Mouse (Mus musculus) intestine, postnatal 0 days (tissue): ENCODE data around the gene Kansl1l. TPM values are rescaled to one million over a fixed set of nuclear protein-coding genes. Genes with fewer than 3 reads are reported as not detected.
"Not testable (repeated sequence)": the region's sequence is repeated elsewhere in the genome, so short reads cannot be mapped to it uniquely, and the experiment has no call there.

Experiments used
- ATAC-seq: fragments of 200-750 bp; cut with Nextera tagmentation; 2 replicates; pipeline ENCODE4 v1.8.0; 2017; ENCODE audit warnings: mild to moderate bottlenecking, moderate TSS enrichment, moderate library complexity
- H3K27ac ChIP-seq: fragments of 300-500 bp; sonication (generic); 2 replicates; pipeline ENCODE4 v1.5.1; 2014; ENCODE audit warnings: mild to moderate bottlenecking, low read depth, low read length, moderate library complexity
- H3K27me3 ChIP-seq: fragments of 300-500 bp; sonication (generic); replicated peaks from 2 replicates; pipeline ENCODE4 v1.6.1; 2014; ENCODE audit warnings: low read length, mixed read lengths; ENCODE audit not compliant: control insufficient read depth, insufficient read depth
- H3K36me3 ChIP-seq: fragments of 300-500 bp; sonication (generic); 2 replicates; pipeline ENCODE4 v1.6.1; 2014; ENCODE audit warnings: mild to moderate bottlenecking, moderate library complexity; ENCODE audit not compliant: control insufficient read depth, insufficient read depth
- H3K4me1 ChIP-seq: fragments of 300-500 bp; sonication (generic); replicated peaks from 2 replicates; pipeline ENCODE4 v1.6.1; 2014; ENCODE audit warnings: antibody characterized with exemption, low read length, mixed read lengths; ENCODE audit not compliant: control insufficient read depth, insufficient read depth
- H3K4me2 ChIP-seq: fragments of 300-500 bp; sonication (generic); replicated peaks from 2 replicates; pipeline ENCODE4 v1.6.1; 2014; ENCODE audit warnings: low read depth, mild to moderate bottlenecking, moderate library complexity
- H3K4me3 ChIP-seq: fragments of 300-500 bp; sonication (generic); 2 replicates; pipeline ENCODE4 v1.5.1; 2014; ENCODE audit warnings: low read depth, low read length
- H3K9ac ChIP-seq: fragments of 300-500 bp; sonication (generic); 2 replicates; pipeline ENCODE4 v1.6.1; 2014; ENCODE audit warnings: mild to moderate bottlenecking, low read depth, low read length
- H3K9me3 ChIP-seq: fragments of 300-500 bp; sonication (generic); 2 replicates; pipeline ENCODE4 v1.6.1; 2016; ENCODE audit warnings: mixed run types; ENCODE audit not compliant: control insufficient read depth
- CTCF ChIP-seq: sonication (generic); IDR thresholded peaks from 2 replicates; pipeline ENCODE4 v1.5.1; 2016; ENCODE audit warnings: low read depth, mild to moderate bottlenecking, control low read depth, antibody characterized with exemption, moderate library complexity
- WGBS: fragments of 180-500 bp; shearing (Covaris S2); extraction: QIAGEN DNeasy Blood & Tissue Kit; methylation state at CpG from one replicate; pipeline ENCODE4 v1.1.7; 2014; 5-methylcytosine and 5-hydroxymethylcytosine counted together
- polyA plus RNA-seq: library from polyadenylated mRNA; unstranded; fragments of >200 nt; fragmentation: Nextera tagmentation; extraction: Ambion mirVana; gene quantifications from 2 replicates; pipeline ENCODE4 v1.2.1, GENCODE M21; 2015

The Kansl1l gene
- polyA plus RNA-seq, 1 experiment from 2014 or later = 7.2 TPM

GRCm38 (mm10) chr1:66702623-66703345, 114.6 kb downstream of the Kansl1l start:
- no peak for TF ChIP-seq CTCF
- Histone ChIP-seq H3K9me3 (no peaks in the 10 kb centered on the region), H3K4me3 (no peak overlapping the region; the same call in 1 of the 2 replicates), H3K9ac (no peak overlapping the region), H3K36me3 (no peaks in the 10 kb centered on the region; the same call in 1 of the 2 replicates), H3K4me2 (peak overlapping the region; percentile 82), H3K27me3 (no peaks in the 10 kb centered on the region), H3K27ac (no peak overlapping the region), H3K4me1 (0 out of 2 replicates have a peak, but pooled peaks cover 6% of the 10 kb centered on the region)
- 58% methylated on average over 4 of the region's 4 CpGs for WGBS
- no peak for ATAC-seq

- Histone ChIP-seq H3K4me1 (0 out of 2 replicates have a peak, but pooled peaks cover 6% of the 10 kb centered on the region), H3K9me3 (no peaks in the 10 kb centered on the region), H3K9ac (peak overlapping the region; percentile 80), H3K4me2 (peak overlapping the region; percentile 82), H3K27me3 (no peaks in the 10 kb centered on the region), H3K27ac (peak overlapping the region; percentile 80; the same call in 1 of the 2 replicates), H3K36me3 (no peaks in the 10 kb centered on the region), H3K4me3 (peak overlapping the region; percentile 88)
- ATAC-seq = no peak
- TF ChIP-seq CTCF = no peak
- WGBS = 26% methylated on average over 2 of the region's 2 CpGs
Measured at GRCm38 (mm10) chr1:66701576-66701940, 115.8 kb downstream of the Kansl1l start.

GRCm38 (mm10) chr1:66700693-66701575, 116.4 kb downstream of the Kansl1l start, which contains the start of gene Rpe:
Gene Rpe, plus strand, starts transcription at chr1:66700831.
- Histone ChIP-seq H3K4me1 (0 out of 2 replicates have a peak, but pooled peaks cover 6% of the 10 kb centered on the region), H3K9me3 (no peaks in the 10 kb centered on the region), H3K4me3 (peak within 1 kb of the TSS; percentile 88), H3K27me3 (no peaks in the 10 kb centered on the region), H3K9ac (peak within 1 kb of the TSS; percentile 80), H3K4me2 (peak within 1 kb of the TSS; percentile 82), H3K36me3 (no peaks in the 10 kb centered on the region), H3K27ac (peak within 1 kb of the TSS; percentile 80)
- under 1% methylated on average over 73 of the region's 73 CpGs for WGBS
- TF ChIP-seq CTCF = peak; percentile 49
- peak; percentile 98 for ATAC-seq

GRCm38 (mm10) chr1:66700149-66700692, 117.1 kb downstream of the Kansl1l start:
- Histone ChIP-seq H3K27ac (no peak overlapping the region), H3K9ac (peak overlapping the region; percentile 80; the same call in 1 of the 2 replicates), H3K4me2 (peak overlapping the region; percentile 82), H3K4me3 (peak overlapping the region; percentile 88), H3K9me3 (no peaks in the 10 kb centered on the region), H3K4me1 (0 out of 2 replicates have a peak, but pooled peaks cover 6% of the 10 kb centered on the region), H3K27me3 (no peaks in the 10 kb centered on the region), H3K36me3 (no peaks in the 10 kb centered on the region)
- TF ChIP-seq CTCF = no peak
- WGBS = 36% methylated on average over 5 of the region's 5 CpGs
- ATAC-seq = 0 out of 2 replicates have a peak, but pooled peaks have one; percentile 23

GRCm38 (mm10) chr1:66699630-66700029, 117.7 kb downstream of the Kansl1l start:
- 88% methylated on average over 10 of the region's 10 CpGs for WGBS
- H3K9me3 ChIP-seq, H3K4me2 ChIP-seq, H3K27me3 ChIP-seq, H3K36me3 ChIP-seq, H3K27ac ChIP-seq, H3K4me3 ChIP-seq, ATAC-seq, H3K9ac ChIP-seq, H3K4me1 ChIP-seq: not testable (repeated sequence)

- H3K9ac ChIP-seq = no peak overlapping the region
- H3K4me1 ChIP-seq = no peaks in the 10 kb centered on the region
- no peaks in the 10 kb centered on the region for H3K36me3 ChIP-seq
- no peak for TF ChIP-seq CTCF
- H3K27me3 ChIP-seq = no peaks in the 10 kb centered on the region
- WGBS = 59% methylated on average over 7 of the region's 7 CpGs
- no peak overlapping the region for H3K27ac ChIP-seq
- ATAC-seq = no peak
- no peak overlapping the region for H3K4me2 ChIP-seq
- no peaks in the 10 kb centered on the region for H3K9me3 ChIP-seq
- no peak overlapping the region for H3K4me3 ChIP-seq
Measured at GRCm38 (mm10) chr1:66695296-66695695, 122.1 kb downstream of the Kansl1l start.
